Mouse (Mus musculus) intestine, embryonic 14.5 days (tissue): ENCODE data around the gene Cemip. TPM values are rescaled to one million over a fixed set of nuclear protein-coding genes. Genes with fewer than 3 reads are reported as not detected.
A peak's percentile ranks its signal among the peaks of the same experiment; 100 is the strongest.
"Not testable (repeated sequence)": the region's sequence is repeated elsewhere in the genome, so short reads cannot be mapped to it uniquely, and the experiment has no call there.

ENCODE experiments used
- ATAC-seq: fragments of 200-750 bp; cut with Nextera tagmentation; replicated peaks from 2 replicates; pipeline ENCODE4 v1.8.0; 2017; ENCODE audit warnings: low read depth, moderate number of reproducible peaks, moderate TSS enrichment, moderate library complexity; ENCODE audit not compliant: low FRiP score, low TSS enrichment
- DNase-seq: peaks from one replicate; pipeline ENCODE4 v3.0.0-alpha.2; 2018; ENCODE audit warnings: low spot score
- H3K27ac ChIP-seq: fragments of 300-500 bp; sonication (generic); 2 replicates; pipeline ENCODE4 v1.5.1; 2014; ENCODE audit warnings: low read depth, mild to moderate bottlenecking, control low read depth
- H3K27me3 ChIP-seq: fragments of 300-500 bp; sonication (generic); replicated peaks from 2 replicates; pipeline ENCODE4 v1.6.1; 2014; ENCODE audit warnings: low read length, control low read depth; ENCODE audit not compliant: control insufficient read depth, insufficient read depth
- H3K36me3 ChIP-seq: fragments of 300-500 bp; sonication (generic); 2 replicates; pipeline ENCODE4 v1.6.1; 2014; ENCODE audit warnings: low read length, control low read depth; ENCODE audit not compliant: control insufficient read depth, insufficient read depth
- H3K4me1 ChIP-seq: fragments of 300-500 bp; sonication (generic); replicated peaks from 2 replicates; pipeline ENCODE4 v1.6.1; 2014; ENCODE audit warnings: low read length, control low read depth, mixed read lengths; ENCODE audit not compliant: control insufficient read depth, insufficient read depth
- H3K4me2 ChIP-seq: fragments of 300-500 bp; sonication (generic); 2 replicates; pipeline ENCODE4 v1.6.1; 2014; ENCODE audit warnings: low read length
- H3K4me3 ChIP-seq: fragments of 300-500 bp; sonication (generic); 2 replicates; pipeline ENCODE4 v1.5.1; 2014; ENCODE audit warnings: low read depth, low read length, control low read depth, mixed read lengths
- H3K9ac ChIP-seq: fragments of 300-500 bp; sonication (generic); 2 replicates; pipeline ENCODE4 v1.6.1; 2014; ENCODE audit warnings: mild to moderate bottlenecking, low read length
- H3K9me3 ChIP-seq: fragments of 300-500 bp; sonication (generic); 2 replicates; pipeline ENCODE4 v1.6.1; 2016; ENCODE audit warnings: low read length, control low read depth; ENCODE audit not compliant: control insufficient read depth
- WGBS: fragments of 180-500 bp; shearing (Covaris S2); extraction: QIAGEN DNeasy Blood & Tissue Kit; methylation state at CpG from one replicate; pipeline ENCODE4 v1.1.7; 2014; 5-methylcytosine and 5-hydroxymethylcytosine counted together
- polyA plus RNA-seq: library from polyadenylated mRNA; unstranded; fragments of >200 nt; fragmentation: Nextera tagmentation; extraction: Ambion mirVana; gene quantifications from 2 replicates; pipeline ENCODE4 v1.2.1, GENCODE M21; 2014

Gene Cemip
- polyA plus RNA-seq = 0.49 and 0.97 TPM in 2 replicates

- peak within 1 kb of the TSS; percentile 69 for H3K4me2 ChIP-seq
- DNase-seq (peak; percentile 92), ATAC-seq (peak; percentile 81)
- H3K9me3 ChIP-seq = no peaks in the 10 kb centered on the region
- peaks cover 10% of the 10 kb centered on the region for H3K4me1 ChIP-seq
- peaks cover 23% of the 10 kb centered on the region for H3K27me3 ChIP-seq
- 1% methylated on average over 48 of the region's 54 CpGs for WGBS
- H3K36me3 ChIP-seq = no peaks in the 10 kb centered on the region
- no peak within 1 kb of the TSS for H3K27ac ChIP-seq
- H3K9ac ChIP-seq = no peak within 1 kb of the TSS
- peak within 1 kb of the TSS; percentile 38 for H3K4me3 ChIP-seq
Observed at GRCm38 (mm10) chr7:84086039-84086829, at the start of gene Cemip. Cemip (minus strand) TSS chr7:84086502.

GRCm38 (mm10) chr7:84132704-84133103 lies 46.4 kb upstream of the Cemip start:
- no peak overlapping the region for H3K4me3 ChIP-seq
- no peak overlapping the region for H3K4me2 ChIP-seq
- H3K27me3 ChIP-seq = no peaks in the 10 kb centered on the region
- WGBS = 36% methylated on average over 1 of the region's 1 CpGs
- DNase-seq = no peak
- no peaks in the 10 kb centered on the region for H3K9me3 ChIP-seq
- no peak for ATAC-seq
- H3K27ac ChIP-seq = no peak overlapping the region
- no peak overlapping the region for H3K9ac ChIP-seq
- no peaks in the 10 kb centered on the region for H3K36me3 ChIP-seq
- H3K4me1 ChIP-seq = peaks cover 34% of the 10 kb centered on the region

GRCm38 (mm10) chr7:84131736-84132135 lies 45.4 kb upstream of the Cemip start:
- no peak overlapping the region for H3K27ac ChIP-seq
- ATAC-seq (no peak), DNase-seq (no peak)
- H3K4me2 ChIP-seq = no peak overlapping the region
- peaks cover 34% of the 10 kb centered on the region for H3K4me1 ChIP-seq
- no peak overlapping the region for H3K4me3 ChIP-seq
- no peaks in the 10 kb centered on the region for H3K9me3 ChIP-seq
- H3K9ac ChIP-seq = no peak overlapping the region
- no peaks in the 10 kb centered on the region for H3K27me3 ChIP-seq
- WGBS = 68% methylated on average over 4 of the region's 4 CpGs
- H3K36me3 ChIP-seq = no peaks in the 10 kb centered on the region

- DNase-seq = no peak
- Histone ChIP-seq H3K9ac (no peak overlapping the region), H3K27ac (no peak overlapping the region), H3K36me3 (no peaks in the 10 kb centered on the region), H3K4me3 (no peak overlapping the region), H3K4me1 (peaks cover 24% of the 10 kb centered on the region; the same call in 1 of the 2 replicates), H3K9me3 (no peaks in the 10 kb centered on the region), H3K4me2 (no peak overlapping the region), H3K27me3 (no peaks in the 10 kb centered on the region)
- ATAC-seq = no peak
- WGBS = 47% methylated on average over 8 of the region's 8 CpGs
Observed at GRCm38 (mm10) chr7:84128661-84129060, 42.4 kb upstream of the Cemip start.

GRCm38 (mm10) chr7:84125730-84126129 lies 39.4 kb upstream of the Cemip start:
- no peak for ATAC-seq
- Histone ChIP-seq H3K4me1 (peaks cover 27% of the 10 kb centered on the region), H3K4me2 (no peak overlapping the region), H3K4me3 (no peak overlapping the region), H3K36me3 (no peaks in the 10 kb centered on the region), H3K27ac (no peak overlapping the region), H3K9ac (no peak overlapping the region), H3K9me3 (no peaks in the 10 kb centered on the region), H3K27me3 (no peaks in the 10 kb centered on the region)
- DNase-seq = no peak
- 88% methylated on average over 1 of the region's 1 CpGs for WGBS

- H3K4me2 ChIP-seq, H3K27ac ChIP-seq, H3K27me3 ChIP-seq, H3K36me3 ChIP-seq, DNase-seq, H3K9ac ChIP-seq, ATAC-seq, H3K4me3 ChIP-seq, H3K9me3 ChIP-seq: not testable (repeated sequence)
- H3K4me1 ChIP-seq = peaks cover 30% of the 10 kb centered on the region
- WGBS = 94% methylated on average over 3 of the region's 4 CpGs
Observed at GRCm38 (mm10) chr7:84123651-84124050, 37.3 kb upstream of the Cemip start.

GRCm38 (mm10) chr7:84121778-84122177 lies 35.5 kb upstream of the Cemip start:
- 86% methylated on average over 3 of the region's 3 CpGs for WGBS
- peaks cover 32% of the 10 kb centered on the region for H3K4me1 ChIP-seq

GRCm38 (mm10) chr7:84120142-84120760 lies 33.9 kb upstream of the Cemip start:
- WGBS = 31% methylated on average over 5 of the region's 5 CpGs
- no peak for ATAC-seq

More at GRCm38 (mm10) chr7:84121778-84122177, 35.5 kb upstream of the Cemip start:
- Histone ChIP-seq H3K9ac (no peak overlapping the region), H3K4me3 (no peak overlapping the region), H3K36me3 (no peaks in the 10 kb centered on the region), H3K27ac (no peak overlapping the region), H3K9me3 (no peaks in the 10 kb centered on the region), H3K4me2 (no peak overlapping the region), H3K27me3 (no peaks in the 10 kb centered on the region)
- ATAC-seq = no peak
- no peak for DNase-seq

More at GRCm38 (mm10) chr7:84120142-84120760, 33.9 kb upstream of the Cemip start:
- H3K27me3 ChIP-seq = no peaks in the 10 kb centered on the region
- H3K4me1 ChIP-seq = peaks cover 33% of the 10 kb centered on the region
- no peak overlapping the region for H3K4me2 ChIP-seq
- no peak overlapping the region for H3K9ac ChIP-seq
- no peak overlapping the region for H3K4me3 ChIP-seq
- H3K9me3 ChIP-seq = no peaks in the 10 kb centered on the region
- DNase-seq = no peak
- H3K27ac ChIP-seq = no peak overlapping the region
- H3K36me3 ChIP-seq = no peaks in the 10 kb centered on the region
